Mouse (Mus musculus) liver, postnatal 0 days (tissue): ENCODE results near the gene Bbs1. TPM values are rescaled to one million over a fixed set of nuclear protein-coding genes. Genes with fewer than 3 reads are reported as not detected.
A peak's percentile ranks its signal among the peaks of the same experiment; 100 is the strongest.

Source experiments
- ATAC-seq: fragments of 200-750 bp; cut with Nextera tagmentation; 2 replicates; pipeline ENCODE4 v1.8.0; 2017; ENCODE audit warnings: mild to moderate bottlenecking, moderate library complexity
- DNase-seq: peaks from one replicate; pipeline ENCODE4 v3.0.0-alpha.2; 2016
- H3K27ac ChIP-seq: fragments of 300-500 bp; sonication (generic); 2 replicates; pipeline ENCODE4 v1.5.1; 2014; ENCODE audit warnings: antibody characterized with exemption, moderate library complexity, mild to moderate bottlenecking, low read depth
- H3K27me3 ChIP-seq: fragments of 300-500 bp; sonication (generic); 2 replicates; pipeline ENCODE4 v1.6.1; 2014; ENCODE audit warnings: low read length, control low read depth, mixed read lengths; ENCODE audit not compliant: insufficient read depth
- H3K36me3 ChIP-seq: fragments of 300-500 bp; sonication (generic); replicated peaks from 2 replicates; pipeline ENCODE4 v1.6.1; 2014; ENCODE audit warnings: mild to moderate bottlenecking, control low read depth, low read length, moderate library complexity, mixed read lengths; ENCODE audit not compliant: insufficient read depth
- H3K4me1 ChIP-seq: fragments of 300-500 bp; sonication (generic); 2 replicates; pipeline ENCODE4 v1.6.1; 2014; ENCODE audit warnings: antibody characterized with exemption, mild to moderate bottlenecking, control low read depth; ENCODE audit not compliant: insufficient read depth
- H3K4me2 ChIP-seq: fragments of 300-500 bp; sonication (generic); 2 replicates; pipeline ENCODE4 v1.6.1; 2014; ENCODE audit warnings: low read depth, mild to moderate bottlenecking, low read length, moderate library complexity, mixed read lengths
- H3K4me3 ChIP-seq: fragments of 300-500 bp; sonication (generic); 2 replicates; pipeline ENCODE4 v1.5.1; 2014; ENCODE audit warnings: low read depth, low read length
- H3K9ac ChIP-seq: fragments of 300-500 bp; sonication (generic); replicated peaks from 2 replicates; pipeline ENCODE4 v1.6.1; 2014; ENCODE audit warnings: mild to moderate bottlenecking, moderate library complexity
- H3K9me3 ChIP-seq: fragments of 300-500 bp; sonication (generic); 2 replicates; pipeline ENCODE4 v1.6.1; 2016; ENCODE audit warnings: mild to moderate bottlenecking, control low read depth, low read length, mixed read lengths
- CTCF ChIP-seq: sonication (generic); IDR thresholded peaks from 2 replicates; pipeline ENCODE4 v1.5.1; 2016; ENCODE audit warnings: antibody characterized with exemption, low read depth
- EP300 ChIP-seq: IDR thresholded peaks from 2 replicates; pipeline ENCODE4 v1.6.1; 2016; ENCODE audit warnings: antibody characterized with exemption, low read depth, mild to moderate bottlenecking
- WGBS: fragments of 180-500 bp; shearing (Covaris S2); extraction: QIAGEN DNeasy Blood & Tissue Kit; methylation state at CpG from one replicate; pipeline ENCODE4 v1.1.7; 2014; ENCODE audit not compliant: insufficient replicate concordance; 5-methylcytosine and 5-hydroxymethylcytosine counted together
- polyA plus RNA-seq: library from polyadenylated mRNA; unstranded; fragments of >200 nt; fragmentation: Nextera tagmentation; extraction: Ambion mirVana; gene quantifications from 2 replicates; pipeline ENCODE4 v1.2.1, GENCODE M21; 2015

Gene Bbs1
- polyA plus RNA-seq, 1 experiment from 2014 or later = 0.46 TPM

DNA sequence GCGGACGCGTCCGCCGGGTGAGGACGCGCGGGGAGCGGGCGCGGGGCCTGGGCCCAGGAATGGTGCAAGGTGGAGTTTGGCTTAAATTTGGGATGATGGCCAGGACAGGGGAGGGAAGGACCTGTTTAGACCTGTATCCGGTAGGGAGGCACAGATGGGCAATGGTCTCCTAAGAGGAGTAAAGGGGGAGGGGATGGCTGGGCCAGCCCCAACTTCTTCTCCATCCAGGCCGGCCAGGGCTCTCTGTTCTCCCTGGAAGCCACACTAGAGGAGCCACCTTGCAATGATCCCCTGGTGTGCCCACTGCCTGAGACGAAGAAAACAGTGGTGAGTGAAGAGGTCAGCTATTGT, 51.0 kb downstream of the Bbs1 start:
- peaks cover 32% of the 10 kb centered on the region for H3K4me1 ChIP-seq
- no peaks in the 10 kb centered on the region for H3K9me3 ChIP-seq
- peaks cover 26% of the 10 kb centered on the region for H3K27me3 ChIP-seq
- H3K9ac ChIP-seq = peak overlapping the region; percentile 71
- H3K4me2 ChIP-seq = peak overlapping the region; percentile 95
- H3K36me3 ChIP-seq = peaks cover 4% of the 10 kb centered on the region; the same call in 1 of the 2 replicates
- WGBS = 9% methylated on average over 14 of the region's 14 CpGs
- no peak for TF ChIP-seq CTCF
- TF ChIP-seq EP300 = no peak
- H3K27ac ChIP-seq = peak overlapping the region; percentile 60; the same call in 1 of the 2 replicates
- DNase-seq (no peak), ATAC-seq (no peak)
- H3K4me3 ChIP-seq = peak overlapping the region; percentile 60

DNA sequence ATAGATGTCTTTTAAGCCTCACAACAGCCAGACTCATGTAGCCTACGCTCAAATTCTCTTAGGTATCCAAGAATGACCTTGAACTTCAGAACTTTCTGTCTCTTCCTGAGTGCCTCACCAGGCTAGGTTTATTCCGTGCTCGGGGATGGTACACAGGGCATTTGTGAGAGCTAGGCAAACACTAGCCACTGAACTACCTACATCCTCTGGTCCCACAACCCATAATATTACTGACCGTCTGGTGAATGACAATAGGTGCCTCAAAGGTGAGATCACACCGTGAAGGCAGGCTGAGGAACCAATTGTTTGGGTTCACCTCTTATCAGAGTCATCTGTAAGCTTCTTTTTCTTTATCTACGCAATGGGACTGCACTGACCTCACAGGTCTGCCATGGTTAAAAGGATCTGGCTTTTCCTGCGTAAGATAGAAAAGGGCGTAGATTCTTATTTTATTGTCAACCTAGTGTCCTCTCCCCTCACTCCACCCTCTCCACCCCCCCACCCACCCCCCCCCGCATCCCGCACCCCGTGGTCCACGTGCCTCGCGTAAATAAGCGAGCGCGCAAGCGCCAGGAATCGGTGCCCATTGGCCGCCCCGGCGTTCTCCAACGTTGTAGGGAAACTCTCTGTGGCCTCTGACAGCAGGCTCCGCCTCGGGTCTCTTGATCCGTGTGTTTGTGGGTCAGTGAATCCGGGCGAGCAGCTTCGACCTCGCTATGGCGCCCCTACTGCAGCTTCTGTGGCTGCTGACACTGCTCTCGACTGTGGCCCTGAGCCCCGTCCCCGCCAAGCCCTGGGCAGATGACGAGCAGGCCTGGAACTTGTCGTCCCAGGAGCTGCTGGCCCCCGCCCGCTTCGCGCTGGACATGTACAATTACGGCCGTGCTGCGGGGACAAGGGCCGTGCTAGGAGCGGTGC, 51.6 kb downstream of the Bbs1 start, which contains the start of gene Ctsf:
Ctsf (plus strand) TSS at position 579 of the 918 bp plus-strand sequence.
- 5% methylated on average over 45 of the region's 45 CpGs for WGBS
- peak within 1 kb of the TSS; percentile 60; the same call in 1 of the 2 replicates for H3K27ac ChIP-seq
- H3K9me3 ChIP-seq = no peaks in the 10 kb centered on the region
- H3K4me1 ChIP-seq = peaks cover 30% of the 10 kb centered on the region
- H3K36me3 ChIP-seq = peaks cover 4% of the 10 kb centered on the region; the same call in 1 of the 2 replicates
- H3K9ac ChIP-seq = peak within 1 kb of the TSS; percentile 71
- peaks cover 26% of the 10 kb centered on the region for H3K27me3 ChIP-seq
- peak within 1 kb of the TSS; percentile 95 for H3K4me2 ChIP-seq
- ATAC-seq (peak; percentile 70), DNase-seq (peak; percentile 77)
- H3K4me3 ChIP-seq = peak within 1 kb of the TSS; percentile 60
- no peak for TF ChIP-seq CTCF
- no peak for TF ChIP-seq EP300

DNA sequence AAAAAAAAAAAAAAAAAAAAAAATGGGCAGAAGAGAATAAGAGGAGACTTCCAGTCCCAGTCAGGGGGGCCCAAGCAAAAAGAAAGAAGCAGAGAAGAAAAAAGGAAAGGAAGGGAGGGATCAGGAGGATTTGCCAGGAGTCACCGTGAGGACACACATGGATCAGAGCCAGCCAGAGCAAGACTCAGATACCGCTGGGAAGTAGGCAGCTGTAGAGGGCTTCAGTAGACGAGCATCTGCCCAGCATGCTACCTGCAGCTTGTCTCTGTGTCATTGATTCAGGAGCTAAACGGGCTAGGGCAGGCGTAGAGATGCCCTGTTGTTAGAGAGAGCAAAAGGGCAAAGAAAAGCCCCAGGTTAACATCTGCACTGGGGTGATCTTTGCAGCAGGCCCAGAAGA, 56.1 kb downstream of the Bbs1 start:
- H3K4me1 ChIP-seq = peaks cover 8% of the 10 kb centered on the region

GRCm38 (mm10) chr19:4849800-4850199, 56.6 kb downstream of the Bbs1 start:
- Histone ChIP-seq H3K27me3 (peaks cover 8% of the 10 kb centered on the region; the same call in 1 of the 2 replicates), H3K4me1 (peaks cover 3% of the 10 kb centered on the region; the same call in 1 of the 2 replicates), H3K9ac (no peak overlapping the region), H3K4me3 (no peak overlapping the region), H3K36me3 (no peaks in the 10 kb centered on the region), H3K27ac (no peak overlapping the region), H3K4me2 (no peak overlapping the region), H3K9me3 (no peaks in the 10 kb centered on the region)
- 68% methylated on average over 4 of the region's 4 CpGs for WGBS
- no peak for DNase-seq
- no peak for ATAC-seq
- no peak for TF ChIP-seq CTCF
- TF ChIP-seq EP300 = no peak

More for the DNA sequence above, 56.1 kb downstream of the Bbs1 start:
- DNase-seq (no peak), ATAC-seq (no peak)
- Histone ChIP-seq H3K36me3 (no peaks in the 10 kb centered on the region), H3K27ac (no peak overlapping the region), H3K4me2 (no peak overlapping the region), H3K9me3 (no peaks in the 10 kb centered on the region), H3K27me3 (peaks cover 13% of the 10 kb centered on the region), H3K9ac (no peak overlapping the region), H3K4me3 (no peak overlapping the region)
- WGBS = 39% methylated on average over 5 of the region's 5 CpGs
- no peak for TF ChIP-seq EP300
- no peak for TF ChIP-seq CTCF

DNA sequence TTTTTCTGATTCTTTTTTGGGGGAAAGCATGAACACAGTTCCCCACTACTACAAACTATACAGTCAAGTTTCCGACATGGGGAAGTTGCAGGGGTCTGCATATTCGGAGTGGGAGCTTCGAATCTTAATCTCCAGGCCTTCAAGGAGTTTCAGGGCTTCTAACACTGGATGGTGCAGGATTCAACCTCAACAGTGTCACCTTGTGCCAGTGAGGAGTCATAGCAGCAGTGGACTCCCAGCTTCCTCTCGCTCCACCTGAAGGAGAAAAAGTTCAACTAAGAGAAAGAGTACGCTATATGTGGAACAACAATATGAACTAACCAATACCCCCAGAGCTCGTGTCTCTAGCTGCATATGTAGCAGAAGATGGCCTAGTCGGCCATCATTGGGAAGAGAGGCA, 58.9 kb downstream of the Bbs1 start:
- ATAC-seq (peak; percentile 49; the same call in 1 of the 2 replicates), DNase-seq (no peak)

DNA sequence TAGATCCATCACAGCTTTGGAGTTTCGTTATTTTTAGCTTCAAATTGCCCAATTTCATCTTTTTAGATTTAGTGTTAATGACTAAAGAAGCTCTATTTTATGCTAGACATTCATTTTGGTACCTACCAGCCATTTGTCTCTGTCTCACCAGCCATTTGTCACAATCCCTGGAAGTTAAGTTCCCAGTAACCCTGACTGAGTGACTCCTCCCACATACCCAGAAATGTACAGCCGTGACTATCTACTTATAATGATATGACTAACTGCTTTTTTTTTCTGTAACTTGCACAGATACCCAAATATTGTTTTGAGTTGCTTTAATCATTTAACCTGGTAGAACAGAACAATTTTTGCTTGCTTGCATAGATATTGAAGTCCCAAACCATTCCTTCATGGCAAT, 60.6 kb downstream of the Bbs1 start:
- Histone ChIP-seq H3K27ac (no peak overlapping the region), H3K4me3 (no peak overlapping the region), H3K9ac (no peak overlapping the region), H3K27me3 (peaks cover 6% of the 10 kb centered on the region; the same call in 1 of the 2 replicates), H3K4me2 (no peak overlapping the region), H3K4me1 (no peaks in the 10 kb centered on the region), H3K9me3 (no peaks in the 10 kb centered on the region), H3K36me3 (no peaks in the 10 kb centered on the region)
- TF ChIP-seq EP300 = no peak
- no peak for TF ChIP-seq CTCF
- 49% methylated on average over 2 of the region's 2 CpGs for WGBS
- DNase-seq = no peak
- no peak for ATAC-seq

More for the DNA sequence above, 58.9 kb downstream of the Bbs1 start:
- Histone ChIP-seq H3K27ac (no peak overlapping the region), H3K9me3 (no peaks in the 10 kb centered on the region), H3K36me3 (no peaks in the 10 kb centered on the region), H3K4me2 (no peak overlapping the region), H3K9ac (no peak overlapping the region), H3K4me3 (no peak overlapping the region), H3K27me3 (no peaks in the 10 kb centered on the region), H3K4me1 (no peaks in the 10 kb centered on the region)
- WGBS = 27% methylated on average over 7 of the region's 7 CpGs
- TF ChIP-seq CTCF (peak; percentile 80), EP300 (no peak)
